Mouse (Mus musculus): Measurements from ENCODE around the gene Slc25a54.

Gene Slc25a54

DNA sequence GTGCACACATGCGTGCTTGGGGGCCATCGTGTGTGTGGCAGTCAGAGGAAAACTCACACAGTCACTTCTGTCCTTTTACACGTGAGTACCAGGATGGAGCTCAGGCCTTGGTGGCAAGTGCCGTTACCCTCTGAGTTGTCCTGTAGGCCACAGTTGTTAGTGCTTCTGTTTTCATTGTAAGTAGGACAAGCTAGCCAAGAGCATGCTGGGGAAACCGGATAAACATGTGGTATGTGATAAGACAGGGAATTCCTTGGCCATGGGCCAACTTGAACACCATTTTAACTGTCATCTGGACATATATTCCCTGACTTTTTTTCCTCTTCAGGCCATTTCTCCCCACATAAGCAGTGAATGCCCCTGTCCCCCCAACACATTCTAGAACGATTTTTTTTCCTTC lies 45.3 kb downstream of the Slc25a54 start:
- DNase-seq: peak; percentile 26

DNA sequence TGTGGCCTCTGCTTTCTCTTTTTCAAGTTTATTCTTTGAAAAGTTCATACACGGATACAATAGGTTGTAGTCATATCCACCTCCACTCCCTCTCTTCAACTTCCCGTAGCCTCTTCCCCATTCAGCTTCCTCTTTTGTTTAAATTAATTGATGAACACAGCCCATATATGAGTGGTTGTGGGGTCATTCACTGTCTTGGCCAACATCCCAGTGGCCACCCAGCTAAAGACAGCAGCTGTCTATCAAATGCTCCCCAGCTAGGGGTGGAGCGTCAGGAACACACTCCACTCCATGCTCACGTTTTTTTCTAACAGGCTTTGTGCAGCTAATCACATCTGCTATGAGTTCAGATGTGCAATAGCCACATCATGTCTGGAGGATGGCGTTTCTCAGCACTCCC lies 49.5 kb downstream of the Slc25a54 start:
- no peak for DNase-seq

DNA sequence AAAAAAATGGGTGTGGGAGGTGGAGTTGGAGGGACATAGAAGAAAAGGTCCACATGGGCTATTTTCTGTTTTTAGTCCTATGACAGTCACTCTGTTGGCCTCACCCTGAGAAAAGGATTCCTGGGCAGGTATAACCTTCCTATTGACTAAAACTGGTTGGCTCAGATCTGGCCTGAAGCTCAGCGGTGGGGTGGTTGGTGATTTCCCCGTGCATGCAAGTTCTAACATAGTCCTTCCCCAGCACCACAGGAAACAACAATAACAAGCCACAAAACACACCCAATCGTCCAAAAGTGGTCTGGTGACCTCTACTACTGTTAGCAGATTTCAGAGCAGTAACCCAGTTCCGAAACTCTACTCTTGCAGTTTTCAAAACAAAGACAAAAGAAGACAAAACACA lies 52.7 kb downstream of the Slc25a54 start:
- no peak for DNase-seq

DNA sequence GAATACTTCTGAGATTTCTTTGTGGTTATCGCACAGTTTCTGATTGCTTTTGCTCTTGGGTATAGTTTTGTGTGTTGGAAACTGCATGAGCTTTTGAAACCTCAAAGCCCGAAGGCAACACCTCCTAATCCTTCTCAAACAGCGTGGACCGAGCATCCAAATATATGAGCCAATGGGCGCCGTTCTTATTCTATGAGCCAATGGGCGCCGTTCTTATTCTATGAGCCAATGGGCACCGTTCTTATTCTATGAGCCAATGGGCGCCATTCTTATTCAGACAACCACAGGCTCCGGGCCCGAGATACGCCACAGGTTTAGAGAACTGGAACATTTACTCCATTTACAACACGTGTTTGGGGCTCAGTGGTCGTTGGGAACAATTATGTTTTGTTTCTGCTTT lies 53.8 kb downstream of the Slc25a54 start:
- no peak for DNase-seq

DNA sequence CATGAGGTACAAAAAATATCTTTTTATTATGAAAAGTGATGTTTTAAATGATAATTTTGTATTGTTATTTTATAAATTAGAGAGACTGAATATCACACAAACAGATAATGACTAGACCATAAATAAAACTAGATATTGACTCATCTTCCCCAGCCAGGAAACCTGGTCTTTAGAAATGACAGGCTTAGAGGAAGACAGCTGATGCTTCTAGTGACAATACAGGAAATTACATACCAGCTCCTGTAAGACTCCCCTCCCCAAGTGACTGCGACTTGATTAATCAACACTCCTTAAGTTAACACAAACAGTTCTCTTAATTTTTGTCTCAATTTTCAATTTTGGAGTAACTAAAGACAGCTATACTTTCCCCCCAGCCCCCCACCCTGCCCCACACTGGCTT lies 55.1 kb downstream of the Slc25a54 start:
- no peak for DNase-seq

DNA sequence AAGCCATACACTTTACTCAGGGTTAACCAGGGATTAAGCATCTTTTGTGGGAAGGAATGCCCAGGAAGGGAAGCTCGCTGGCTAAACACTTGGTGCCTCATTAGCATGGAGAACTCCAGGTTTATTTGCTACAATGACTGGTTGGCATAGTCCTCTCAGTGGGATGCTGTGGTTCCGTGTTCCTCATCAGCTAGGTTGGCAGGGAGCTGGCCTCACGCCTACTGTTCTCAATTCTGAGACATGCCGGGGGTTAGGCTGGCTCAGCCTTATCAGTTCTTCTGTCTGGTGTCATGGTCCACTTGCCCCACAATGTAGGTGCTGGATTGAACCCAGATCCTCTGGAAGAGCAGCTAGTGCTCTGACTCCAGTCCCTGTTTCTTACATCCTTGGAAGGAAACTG lies 72.3 kb downstream of the Slc25a54 start:
- no peak for DNase-seq

DNA sequence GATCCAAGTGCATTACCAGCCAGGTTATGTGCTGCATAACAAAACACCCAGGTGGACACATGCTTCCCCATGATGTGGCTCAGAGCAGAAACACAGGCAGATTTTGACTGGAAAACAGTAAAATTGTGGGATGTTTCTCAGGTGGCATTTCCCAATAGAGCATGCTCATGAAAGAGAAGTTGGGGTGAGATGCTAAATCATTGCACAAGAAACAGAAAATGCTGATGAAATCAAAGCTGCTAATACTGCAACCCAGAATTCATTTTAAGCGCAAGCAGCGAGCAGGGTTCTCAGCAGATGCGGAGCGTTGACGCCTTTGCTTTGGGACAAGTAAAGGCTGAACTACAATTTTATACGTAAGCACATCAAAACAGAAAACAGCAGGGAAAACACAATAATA lies 73.1 kb downstream of the Slc25a54 start:
- no peak for DNase-seq

DNA sequence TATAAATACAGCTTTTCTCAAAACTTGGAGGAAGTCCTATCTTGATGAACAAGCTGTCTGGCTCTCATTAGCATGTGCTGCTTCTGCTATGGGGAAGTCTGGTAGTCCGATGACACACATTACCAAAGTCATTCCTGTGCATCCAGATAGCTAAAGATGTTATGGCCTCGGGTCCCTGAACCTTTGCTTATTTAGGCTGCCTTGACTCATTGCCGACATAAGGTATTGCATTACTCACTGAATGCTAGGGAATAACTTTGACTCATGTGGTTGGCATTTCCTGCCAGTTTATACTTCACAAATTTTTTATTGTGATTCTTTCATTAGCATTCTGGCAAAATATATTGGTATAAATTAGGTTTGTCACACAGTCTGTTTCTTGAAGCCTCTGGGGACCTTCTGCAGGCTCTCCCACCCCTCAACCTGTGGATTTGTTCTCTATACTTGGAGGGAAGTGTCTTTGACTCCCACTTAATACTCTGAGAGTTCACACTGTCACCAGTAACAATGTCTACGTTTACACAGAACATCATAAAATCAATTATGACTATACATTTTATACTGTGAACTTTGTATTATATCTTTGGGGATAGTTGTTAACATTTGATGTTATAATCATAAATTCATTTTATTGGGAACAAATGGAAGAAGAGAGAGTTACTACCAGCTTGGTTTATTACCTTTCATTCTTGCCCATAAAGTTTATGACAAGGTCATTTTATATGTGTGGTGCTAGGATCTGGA lies 75.8 kb downstream of the Slc25a54 start:
- DNase-seq: no peak

DNA sequence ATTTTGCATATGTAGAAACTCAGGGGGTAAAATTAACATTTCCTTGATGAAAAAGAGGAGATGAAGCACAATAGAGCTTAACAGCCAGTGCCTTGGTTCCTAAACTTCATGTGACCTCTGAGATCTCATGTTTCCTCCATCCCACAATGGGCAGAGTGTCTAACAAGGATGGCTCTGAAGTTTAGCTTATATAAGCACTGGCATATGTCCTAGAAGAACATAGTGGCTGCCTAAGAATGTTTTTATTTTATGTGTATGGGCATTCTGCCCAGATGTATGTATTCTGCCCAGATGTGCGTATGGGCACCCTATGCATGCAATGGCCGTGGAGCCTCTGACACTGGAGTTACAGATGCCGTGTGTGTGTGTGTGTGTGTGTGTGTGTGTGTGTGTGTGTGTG lies 77.2 kb downstream of the Slc25a54 start:
- DNase-seq: no peak

DNA sequence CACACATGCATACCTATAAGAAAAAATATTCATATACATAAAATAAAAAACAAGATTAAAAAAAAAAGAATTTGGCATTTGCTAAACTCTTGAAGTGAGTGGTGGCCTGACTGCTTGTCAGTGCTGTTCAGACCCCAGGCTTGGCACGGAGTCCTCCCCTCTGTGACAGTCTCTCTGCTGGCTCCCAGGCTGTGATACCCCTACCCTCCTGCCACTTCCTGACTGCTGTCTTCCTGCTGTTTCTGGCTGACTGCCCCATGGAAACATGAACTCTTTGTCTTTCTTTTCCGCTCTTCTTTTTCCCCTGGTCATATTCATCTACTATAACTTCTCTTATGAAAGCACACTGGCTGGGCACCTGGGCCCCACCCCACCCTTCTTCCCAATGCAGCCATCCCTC lies 83.8 kb downstream of the Slc25a54 start:
- DNase-seq: no peak

DNA sequence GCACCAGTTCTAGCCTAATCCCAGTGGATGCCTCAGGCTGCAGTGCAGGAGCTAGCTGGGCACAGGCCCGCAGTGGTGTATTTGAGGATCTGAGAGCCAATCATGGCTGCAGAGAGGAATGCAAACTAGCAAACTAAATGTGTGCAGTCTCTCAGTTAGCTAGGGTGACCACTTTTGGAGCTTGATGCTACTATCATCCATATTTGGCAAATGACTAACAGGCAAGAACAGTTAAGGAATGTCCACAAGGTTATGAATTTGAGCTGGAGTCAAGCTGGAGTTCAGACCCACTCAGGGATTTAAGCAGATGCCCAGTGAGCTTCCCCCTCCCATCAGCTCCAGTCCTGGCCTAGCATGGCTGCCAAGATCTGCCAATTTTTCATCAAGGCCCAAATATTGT lies 84.4 kb downstream of the Slc25a54 start:
- DNase-seq: no peak

DNA sequence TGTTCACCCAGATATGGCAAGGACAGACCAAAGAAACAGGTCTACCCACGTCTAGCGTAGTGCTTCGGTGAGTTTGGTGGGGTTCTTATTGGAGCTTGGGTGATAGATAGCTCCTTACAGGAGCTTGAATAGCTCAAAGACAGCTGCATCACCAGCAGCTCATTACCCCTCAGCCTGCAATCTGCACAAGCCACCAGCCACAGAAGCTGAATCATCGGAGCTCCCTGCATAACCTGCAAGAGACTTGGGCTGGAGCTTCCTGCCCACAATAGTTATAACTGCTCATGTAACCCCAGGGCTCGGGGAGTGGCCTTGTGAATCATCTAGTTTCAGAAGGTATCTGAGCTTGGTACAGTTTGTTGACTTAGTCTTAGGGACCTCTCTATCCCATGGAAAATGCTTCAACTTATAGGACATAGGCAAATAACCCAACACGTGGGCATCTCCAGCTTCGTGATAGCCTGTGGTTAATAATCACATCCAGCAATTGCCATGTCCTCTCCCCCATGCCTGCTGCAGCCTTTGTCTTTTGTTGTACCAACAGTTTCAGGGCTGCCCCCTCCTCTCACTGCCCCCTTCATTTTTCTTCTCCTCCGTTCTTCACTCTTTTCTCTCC lies 85.1 kb downstream of the Slc25a54 start:
- DNase-seq: no peak
